Mouse (Mus musculus): Measurements from ENCODE around the gene Zfp148. TPM values are rescaled to one million over a fixed set of nuclear protein-coding genes. Genes with fewer than 3 reads are reported as not detected.
"Not testable (repeated sequence)": the region's sequence is repeated elsewhere in the genome, so short reads cannot be mapped to it uniquely, and the experiment has no call there.

Zfp148 gene
- polyA plus RNA-seq, 1 experiment from 2014 or later = 72.5 TPM

GRCm38 (mm10) chr16:33469973-33470372 lies 89.3 kb downstream of the Zfp148 start:
- no peak for ATAC-seq (ENCODE audit: low FRiP score, low read depth)
- Histone ChIP-seq H3K9ac (no peak overlapping the region), H3K27ac (no peak overlapping the region), H3K9me3 (no peaks in the 10 kb centered on the region), H3K27me3 (no peaks in the 10 kb centered on the region), H3K4me2 (replicated peaks) (no peak overlapping the region), H3K36me3 (peaks cover 35% of the 10 kb centered on the region), H3K4me3 (no peak overlapping the region), H3K4me1 (no peaks in the 10 kb centered on the region)

GRCm38 (mm10) chr16:33474381-33474780 lies 93.7 kb downstream of the Zfp148 start:
- Histone ChIP-seq H3K36me3 (peaks cover 58% of the 10 kb centered on the region), H3K4me1 (no peaks in the 10 kb centered on the region), H3K27ac (no peak overlapping the region), H3K9me3 (no peaks in the 10 kb centered on the region), H3K27me3 (no peaks in the 10 kb centered on the region), H3K4me3 (no peak overlapping the region), H3K4me2 (replicated peaks) (no peak overlapping the region), H3K9ac (no peak overlapping the region)
- 91% methylated on average over 6 of the region's 6 CpGs for WGBS
- ATAC-seq (ENCODE audit: low FRiP score, low read depth) = no peak

DNA sequence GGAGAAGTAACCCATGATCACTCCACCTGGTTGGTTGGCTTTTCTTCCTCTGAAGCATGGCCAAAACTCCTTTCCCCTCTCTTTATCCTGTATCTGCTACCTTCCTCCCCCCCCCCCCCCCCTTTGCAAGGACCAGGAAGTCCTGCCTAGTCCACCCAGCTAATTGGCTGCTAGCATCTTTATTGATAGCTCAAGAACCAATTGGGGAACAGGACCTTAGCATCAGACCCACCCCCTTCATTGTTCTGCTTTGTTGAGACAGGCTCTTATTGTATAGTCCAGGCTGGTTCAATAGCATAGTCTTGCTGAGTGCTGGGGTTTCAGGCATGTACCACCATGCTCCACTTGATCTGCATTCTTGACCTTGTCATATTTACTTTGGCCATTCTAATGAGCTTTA lies 99.3 kb downstream of the Zfp148 start:
- ATAC-seq (ENCODE audit: low FRiP score, low read depth) = no peak
- H3K27me3 ChIP-seq = no peaks in the 10 kb centered on the region

DNA sequence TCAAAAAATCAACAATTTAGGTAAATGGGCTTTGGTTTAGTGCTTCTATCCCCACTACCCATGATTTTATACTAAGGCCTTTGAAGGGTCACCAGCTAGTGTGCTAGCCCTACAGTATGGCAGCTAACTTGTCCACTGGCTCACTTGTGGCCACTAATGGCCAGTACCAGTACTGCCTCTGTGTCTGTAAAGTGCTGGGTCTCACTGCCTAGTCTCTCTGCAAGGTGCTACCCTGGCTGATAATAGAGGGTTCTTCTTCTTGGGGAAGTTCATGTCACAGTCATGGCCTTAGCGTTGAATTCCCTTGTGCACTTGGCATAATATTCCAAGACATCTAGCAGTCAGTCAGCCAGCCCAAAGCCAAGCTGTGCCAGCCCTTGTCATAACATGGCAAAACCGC lies 100.5 kb downstream of the Zfp148 start:
- Histone ChIP-seq H3K27me3 (no peaks in the 10 kb centered on the region), H3K4me2 (replicated peaks) (no peak overlapping the region), H3K4me3 (no peak overlapping the region), H3K36me3 (peaks cover 74% of the 10 kb centered on the region), H3K27ac (no peak overlapping the region), H3K9ac (no peak overlapping the region), H3K4me1 (no peaks in the 10 kb centered on the region), H3K9me3 (no peaks in the 10 kb centered on the region)
- no peak for ATAC-seq (ENCODE audit: low FRiP score, low read depth)
- WGBS = 93% methylated on average over 2 of the region's 2 CpGs

More for the DNA sequence above, 99.3 kb downstream of the Zfp148 start:
- no peak overlapping the region for H3K27ac ChIP-seq
- no peak overlapping the region for H3K4me3 ChIP-seq
- H3K36me3 ChIP-seq = peaks cover 74% of the 10 kb centered on the region
- no peaks in the 10 kb centered on the region for H3K4me1 ChIP-seq
- no peak overlapping the region for H3K4me2 ChIP-seq (replicated peaks)
- no peak overlapping the region for H3K9ac ChIP-seq
- no peaks in the 10 kb centered on the region for H3K9me3 ChIP-seq

GRCm38 (mm10) chr16:33482309-33482708 lies 101.7 kb downstream of the Zfp148 start:
- no peaks in the 10 kb centered on the region for H3K9me3 ChIP-seq
- H3K4me1 ChIP-seq = no peaks in the 10 kb centered on the region
- H3K27ac ChIP-seq = no peak overlapping the region
- ATAC-seq (ENCODE audit: low FRiP score, low read depth) = no peak
- no peaks in the 10 kb centered on the region for H3K27me3 ChIP-seq
- peaks cover 63% of the 10 kb centered on the region for H3K36me3 ChIP-seq
- H3K9ac ChIP-seq = no peak overlapping the region
- WGBS = 90% methylated on average over 3 of the region's 3 CpGs
- H3K4me3 ChIP-seq = no peak overlapping the region
- H3K4me2 ChIP-seq (replicated peaks) = no peak overlapping the region

DNA sequence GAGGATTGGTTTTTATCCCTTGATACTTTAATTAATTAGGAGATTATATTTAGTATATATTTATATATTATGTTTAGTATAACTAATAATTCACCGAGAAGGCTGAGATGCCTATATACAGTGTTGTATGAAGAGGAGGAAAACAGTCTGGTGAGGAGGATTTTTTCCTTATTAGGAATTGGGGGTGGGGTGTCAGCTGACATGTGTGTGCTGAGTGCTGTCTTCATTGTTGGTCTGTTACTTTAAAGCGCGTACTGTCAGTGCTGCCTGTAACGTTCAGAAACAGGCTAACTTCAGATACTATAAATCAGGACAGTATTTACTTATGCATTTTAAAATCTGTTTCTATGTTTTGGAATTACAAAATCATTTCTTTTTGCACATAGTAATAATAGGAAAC lies 107.1 kb downstream of the Zfp148 start:
- H3K36me3 ChIP-seq = peaks cover 49% of the 10 kb centered on the region
- no peaks in the 10 kb centered on the region for H3K9me3 ChIP-seq
- no peaks in the 10 kb centered on the region for H3K4me1 ChIP-seq
- no peaks in the 10 kb centered on the region for H3K27me3 ChIP-seq
- no peak for ATAC-seq (ENCODE audit: low FRiP score, low read depth)
- no peak overlapping the region for H3K27ac ChIP-seq
- no peak overlapping the region for H3K4me2 ChIP-seq (replicated peaks)
- no peak overlapping the region for H3K9ac ChIP-seq
- H3K4me3 ChIP-seq = no peak overlapping the region
- 77% methylated on average over 4 of the region's 4 CpGs for whole genome bisulfite sequencing

- no peak for ATAC-seq (ENCODE audit: low FRiP score, low read depth)
- WGBS = 94% methylated on average over 4 of the region's 4 CpGs
- Histone ChIP-seq H3K27me3 (no peaks in the 10 kb centered on the region), H3K9me3 (no peaks in the 10 kb centered on the region), H3K4me1 (no peaks in the 10 kb centered on the region), H3K4me3 (no peak overlapping the region), H3K4me2 (replicated peaks) (no peak overlapping the region), H3K27ac (no peak overlapping the region), H3K36me3 (peaks cover 50% of the 10 kb centered on the region), H3K9ac (no peak overlapping the region)
Observed at GRCm38 (mm10) chr16:33494374-33494773, 113.7 kb downstream of the Zfp148 start.

DNA sequence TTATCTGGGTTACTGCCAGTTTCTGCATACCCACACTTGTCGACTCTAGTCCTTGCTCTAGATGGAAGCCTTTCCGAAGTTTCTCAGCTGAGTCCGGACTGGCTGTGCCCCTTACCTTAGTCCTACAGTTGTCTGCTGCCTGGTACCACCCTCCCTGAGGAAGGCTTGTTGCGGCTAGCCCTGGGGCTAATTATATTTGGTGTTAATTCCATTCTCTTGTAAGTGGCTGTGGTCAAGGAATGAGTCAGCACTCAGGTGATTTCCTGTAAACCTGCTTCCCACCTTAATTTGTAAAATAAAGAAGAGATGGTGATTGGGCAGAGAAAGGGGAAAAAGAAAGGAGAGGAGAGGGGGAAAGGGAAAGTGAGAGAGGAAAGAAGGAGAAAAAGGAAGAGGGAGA lies 127.4 kb downstream of the Zfp148 start:
- H3K4me3 ChIP-seq = no peak overlapping the region
- H3K4me1 ChIP-seq = no peaks in the 10 kb centered on the region
- no peak overlapping the region for H3K4me2 ChIP-seq (replicated peaks)
- no peak for ATAC-seq (ENCODE audit: low FRiP score, low read depth)
- 82% methylated on average over 4 of the region's 4 CpGs for WGBS
- H3K27ac ChIP-seq = no peak overlapping the region
- no peaks in the 10 kb centered on the region for H3K27me3 ChIP-seq
- no peak overlapping the region for H3K9ac ChIP-seq
- peaks cover 17% of the 10 kb centered on the region for H3K36me3 ChIP-seq
- H3K9me3 ChIP-seq = peaks cover 4% of the 10 kb centered on the region

GRCm38 (mm10) chr16:33509231-33509630 lies 128.6 kb downstream of the Zfp148 start:
- not testable (repeated sequence) for H3K4me3 ChIP-seq; H3K4me2 ChIP-seq (replicated peaks); H3K4me1 ChIP-seq; H3K9me3 ChIP-seq; H3K9ac ChIP-seq; H3K27ac ChIP-seq; ATAC-seq (ENCODE audit: low FRiP score, low read depth); H3K27me3 ChIP-seq
- 56% methylated on average over 2 of the region's 2 CpGs for WGBS
- peaks cover 12% of the 10 kb centered on the region for H3K36me3 ChIP-seq

DNA sequence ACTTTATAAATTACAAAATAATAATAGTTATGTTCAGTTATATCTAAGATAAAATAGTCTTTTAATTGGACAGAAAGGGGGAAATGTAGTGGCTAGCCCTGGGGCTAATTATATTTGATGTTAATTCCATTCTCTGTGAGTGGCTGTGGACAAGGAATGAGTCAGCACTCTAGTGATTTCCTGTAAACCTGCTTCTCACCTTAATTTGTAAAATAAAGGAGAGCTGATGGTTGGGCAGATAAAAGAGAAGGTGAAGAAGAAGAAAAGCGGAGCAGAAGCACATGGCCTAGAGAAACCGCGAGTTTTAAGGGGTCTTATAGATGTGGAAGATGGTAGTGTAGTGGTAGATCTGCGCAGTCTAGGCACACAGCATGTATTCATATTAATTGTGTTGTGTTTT lies 130.2 kb downstream of the Zfp148 start:
- H3K4me1 ChIP-seq; H3K9ac ChIP-seq; H3K4me3 ChIP-seq; H3K4me2 ChIP-seq (replicated peaks); H3K27me3 ChIP-seq; H3K36me3 ChIP-seq; H3K27ac ChIP-seq; H3K9me3 ChIP-seq; ATAC-seq (ENCODE audit: low FRiP score, low read depth): not testable (repeated sequence)
- 88% methylated on average over 4 of the region's 4 CpGs for WGBS

DNA sequence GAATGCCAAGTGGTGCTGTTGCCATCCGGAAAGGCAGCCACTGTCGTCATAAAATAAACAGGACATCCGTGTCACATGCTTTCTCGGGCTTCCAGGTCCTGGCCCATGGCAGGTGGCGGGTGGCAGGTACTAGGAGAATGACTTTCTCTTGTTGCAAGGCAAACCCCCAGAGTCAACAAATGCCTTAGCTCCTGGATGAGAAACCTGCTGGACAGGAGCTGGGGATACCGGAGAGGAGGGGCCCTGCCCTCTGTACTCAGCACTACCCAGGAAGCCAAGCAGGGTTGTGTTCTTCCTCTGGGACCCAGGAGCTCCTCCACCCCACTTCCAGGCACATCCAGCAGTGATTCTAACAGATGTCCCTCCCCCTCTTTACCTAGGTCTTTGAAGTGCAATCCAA lies 131.9 kb downstream of the Zfp148 start:
- no peak overlapping the region for H3K9ac ChIP-seq
- WGBS = 79% methylated on average over 6 of the region's 6 CpGs
- H3K9me3 ChIP-seq = peaks cover 4% of the 10 kb centered on the region
- no peaks in the 10 kb centered on the region for H3K27me3 ChIP-seq
- no peak overlapping the region for H3K27ac ChIP-seq
- no peak overlapping the region for H3K4me3 ChIP-seq
- no peak overlapping the region for H3K4me2 ChIP-seq (replicated peaks)
- H3K36me3 ChIP-seq = no peaks in the 10 kb centered on the region
- ATAC-seq (ENCODE audit: low FRiP score, low read depth) = no peak
- peaks cover 14% of the 10 kb centered on the region for H3K4me1 ChIP-seq

GRCm38 (mm10) chr16:33516807-33517565 lies 136.3 kb downstream of the Zfp148 start, which contains the start of gene Slc12a8:
TSS of gene Slc12a8 (plus strand) at chr16:33517328.
- Histone ChIP-seq H3K27me3 (no peaks in the 10 kb centered on the region), H3K9me3 (no peaks in the 10 kb centered on the region), H3K36me3 (no peaks in the 10 kb centered on the region), H3K4me1 (peaks cover 21% of the 10 kb centered on the region), H3K9ac (peak within 1 kb of the TSS; percentile 61), H3K4me2 (replicated peaks) (peak within 1 kb of the TSS; percentile 80), H3K4me3 (peak within 1 kb of the TSS; percentile 43), H3K27ac (no peak within 1 kb of the TSS)
- 3% methylated on average over 27 of the region's 27 CpGs for WGBS
- peak; percentile 24; the same call in 1 of the 2 replicates for ATAC-seq (ENCODE audit: low FRiP score, low read depth)

GRCm38 (mm10) chr16:33517627-33518026 lies 137.0 kb downstream of the Zfp148 start:
- Histone ChIP-seq H3K4me2 (replicated peaks) (peak overlapping the region; percentile 80), H3K36me3 (no peaks in the 10 kb centered on the region), H3K4me3 (peak overlapping the region; percentile 43), H3K4me1 (peaks cover 21% of the 10 kb centered on the region), H3K9me3 (no peaks in the 10 kb centered on the region), H3K27me3 (no peaks in the 10 kb centered on the region), H3K9ac (peak overlapping the region; percentile 61; the same call in 1 of the 2 replicates), H3K27ac (no peak overlapping the region)
- no peak for ATAC-seq (ENCODE audit: low FRiP score, low read depth)
- WGBS = 21% methylated on average over 4 of the region's 4 CpGs
